Mouse (Mus musculus) cerebellum, adult 9-10 months (tissue): Measurements from ENCODE around the gene Dtd1.

Experiments used
- DNase-seq: peaks from one replicate; pipeline ENCODE4 v3.0.0; 2022

The Dtd1 gene

GRCm38 (mm10) chr2:144599831-144600687 is at the start of gene Dtd1:
Dtd1 (plus strand) TSS chr2:144599897.
- DNase-seq = peak; percentile 94

DNA sequence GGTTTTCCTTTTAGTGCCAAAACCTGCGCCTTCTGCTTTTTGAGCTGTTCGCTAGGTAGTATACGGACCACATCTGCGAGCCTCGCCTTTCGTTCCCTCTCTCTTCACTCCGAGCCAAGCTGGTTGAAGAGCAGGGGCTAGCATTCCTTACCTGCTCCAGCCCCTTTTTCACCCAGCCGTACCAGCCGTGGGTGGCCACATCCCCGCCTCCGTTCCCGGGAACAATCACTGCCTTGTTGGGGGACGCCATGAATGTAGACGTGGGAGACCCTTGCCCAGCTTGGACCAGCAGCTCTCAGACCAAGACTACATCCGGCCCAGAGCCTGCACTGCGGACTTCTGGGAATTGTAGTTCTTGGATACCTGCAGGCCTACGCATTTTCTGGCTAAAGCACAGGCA is 49.2 kb upstream of the Dtd1 start, which contains the start of gene Rbbp9:
Rbbp9 (minus strand) TSS at position 341 of the 400 bp plus-strand sequence.
- peak; percentile 75 for DNase-seq

DNA sequence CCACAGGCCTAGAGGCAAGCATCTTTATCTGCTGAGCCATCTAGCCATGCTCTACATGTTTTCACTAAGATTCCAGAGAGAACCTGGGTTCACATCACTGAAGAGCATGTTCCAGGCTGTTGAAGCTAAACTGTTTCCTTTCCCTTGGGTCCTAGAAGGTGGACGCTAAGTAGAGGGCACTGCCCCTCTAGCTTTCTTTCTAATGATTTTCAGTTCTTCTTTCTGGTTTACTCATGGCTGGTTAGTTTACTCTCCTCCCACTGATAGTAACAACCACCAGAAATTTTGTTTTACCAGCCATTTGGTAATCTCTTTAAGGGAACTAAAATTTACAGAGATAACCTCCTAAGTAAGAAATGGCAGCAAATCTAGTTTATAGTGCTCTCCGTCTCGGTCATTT is 45.8 kb upstream of the Dtd1 start:
- no peak for DNase-seq

DNA sequence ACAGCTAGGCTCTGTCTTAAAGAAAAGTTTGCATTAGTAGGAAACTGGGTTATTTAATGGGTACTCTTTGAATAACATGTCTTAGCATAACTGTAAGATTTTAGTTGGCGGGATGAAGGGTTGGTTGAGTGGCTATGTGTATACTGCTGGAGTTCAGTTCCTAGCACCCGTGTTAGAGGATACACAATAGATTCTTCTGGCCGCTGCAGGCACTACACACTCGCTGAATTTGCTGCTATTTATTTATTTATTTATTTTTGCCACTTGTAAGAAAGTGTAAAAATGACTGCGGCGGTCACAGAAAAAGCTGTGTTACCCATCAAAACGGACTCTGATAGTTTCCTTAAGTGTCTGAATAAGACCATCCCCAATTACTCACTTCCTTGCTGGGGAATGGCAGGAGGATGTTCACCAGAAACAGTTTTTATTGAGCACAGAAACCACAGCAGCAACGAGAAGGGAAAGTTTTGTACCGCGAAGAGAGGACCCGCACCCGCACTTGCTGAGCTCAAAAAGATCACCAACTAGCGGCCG is 44.3 kb upstream of the Dtd1 start:
- DNase-seq = peak; percentile 26

- peak; percentile 97 for DNase-seq
Measured at GRCm38 (mm10) chr2:144555820-144556552, 43.7 kb upstream of the Dtd1 start, which contains the start of gene Sec23b. Sec23b (plus strand) TSS chr2:144556229.

DNA sequence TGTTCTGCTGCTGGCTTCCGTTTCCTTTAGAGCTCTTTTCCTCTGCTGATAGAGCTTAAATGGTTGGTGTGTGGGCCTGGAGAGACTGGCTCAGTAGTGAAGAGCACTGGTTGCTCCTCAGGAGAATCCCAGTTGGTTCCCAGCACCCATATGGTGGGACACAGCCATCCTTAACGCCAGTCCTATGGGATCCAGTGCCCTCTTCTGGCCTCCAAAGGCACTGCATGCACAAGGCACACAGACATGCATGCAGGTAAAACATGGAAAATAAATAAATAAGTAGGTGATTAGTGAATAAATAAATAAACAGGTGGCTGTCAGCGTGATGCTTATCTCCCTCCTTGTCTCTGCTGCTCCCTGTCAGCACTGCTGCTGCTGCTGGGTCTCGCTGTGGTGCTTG is 11.0 kb upstream of the Dtd1 start:
- no peak for DNase-seq

GRCm38 (mm10) chr2:144593036-144593435 is 6.7 kb upstream of the Dtd1 start:
- peak; percentile 38 for DNase-seq

GRCm38 (mm10) chr2:144593951-144594651 is 5.6 kb upstream of the Dtd1 start, which contains the start of gene Smim26:
Smim26 (plus strand) TSS chr2:144594054.
- DNase-seq = peak; percentile 82

- DNase-seq = no peak
Measured at GRCm38 (mm10) chr2:144598006-144598405, 1.7 kb upstream of the Dtd1 start.

DNA sequence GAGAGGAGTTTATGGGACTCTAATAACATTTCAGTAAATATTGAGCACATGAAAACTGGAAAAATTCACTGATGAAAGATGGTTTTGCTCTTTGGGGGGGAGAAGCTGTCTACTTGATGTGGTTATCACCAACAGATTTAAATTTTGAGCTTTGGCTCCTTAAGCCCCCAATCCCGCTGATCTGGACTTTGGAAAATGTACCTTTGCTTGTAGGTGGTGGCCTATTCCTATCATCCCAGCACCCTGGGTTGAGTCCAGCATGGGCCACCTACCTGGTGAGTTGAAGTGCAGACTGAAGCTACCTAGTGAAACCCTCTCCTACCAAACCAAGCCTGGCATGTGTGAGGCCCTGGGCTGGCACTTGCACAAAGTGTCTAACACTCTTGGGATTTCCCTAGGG is 1.9 kb downstream of the Dtd1 start:
- DNase-seq = no peak

DNA sequence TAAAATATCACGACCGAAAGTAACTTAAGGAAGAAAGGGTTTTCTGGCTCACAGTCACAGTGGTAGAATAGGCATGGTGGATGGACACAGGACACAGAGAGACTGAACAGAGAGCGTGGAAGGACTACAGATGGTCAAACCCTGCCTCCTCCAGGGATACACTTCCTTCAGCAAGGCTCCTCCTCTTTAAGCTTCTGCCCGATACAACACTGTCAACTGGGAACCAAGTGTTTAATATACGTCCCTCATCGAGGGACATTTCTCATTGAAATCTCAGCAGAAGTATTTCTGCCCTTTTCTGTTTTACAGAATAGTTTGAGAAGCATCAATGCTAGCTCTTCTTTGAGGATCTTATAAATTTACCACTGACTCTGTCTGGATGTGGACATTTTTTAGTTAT is 14.3 kb downstream of the Dtd1 start:
- DNase-seq = no peak

DNA sequence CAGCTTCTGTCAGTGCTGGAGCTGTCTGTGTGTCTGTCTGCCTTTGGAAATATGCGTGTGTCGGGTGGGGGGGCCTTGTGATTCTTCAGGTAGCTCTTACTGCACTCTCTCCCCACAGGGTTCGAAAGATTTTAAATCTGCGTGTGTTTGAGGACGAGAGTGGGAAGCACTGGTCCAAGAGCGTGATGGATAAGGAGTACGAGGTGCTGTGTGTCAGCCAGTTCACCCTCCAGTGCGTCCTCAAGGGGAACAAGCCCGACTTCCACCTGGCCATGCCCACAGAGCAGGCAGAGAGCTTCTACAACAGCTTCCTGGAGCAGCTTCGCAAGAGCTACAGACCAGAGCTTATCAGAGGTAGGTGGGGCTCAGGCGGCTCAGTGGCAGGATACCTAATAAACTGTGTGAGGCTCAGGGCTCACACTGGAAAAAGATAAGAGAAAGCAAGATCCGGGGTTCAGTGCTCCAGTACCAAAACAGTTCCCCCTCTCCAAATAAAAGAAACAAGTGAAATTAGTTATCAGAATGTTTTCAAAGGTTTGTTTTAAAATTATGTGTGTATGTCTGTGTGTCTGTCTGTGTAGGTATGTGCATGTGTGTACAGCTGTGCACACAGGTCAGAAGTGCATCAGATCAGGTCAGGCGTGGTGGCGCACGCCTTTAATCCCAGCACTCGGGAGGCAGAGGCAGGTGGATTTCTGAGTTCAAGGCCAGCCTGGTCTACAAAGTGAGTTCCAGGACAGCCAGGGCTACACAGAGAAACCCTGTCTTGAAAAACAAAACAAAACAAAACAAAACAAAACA is 17.6 kb downstream of the Dtd1 start:
- no peak for DNase-seq

GRCm38 (mm10) chr2:144621491-144621890 is 21.8 kb downstream of the Dtd1 start:
- DNase-seq = peak; percentile 56

GRCm38 (mm10) chr2:144633551-144633950 is 33.9 kb downstream of the Dtd1 start:
- DNase-seq = no peak

DNA sequence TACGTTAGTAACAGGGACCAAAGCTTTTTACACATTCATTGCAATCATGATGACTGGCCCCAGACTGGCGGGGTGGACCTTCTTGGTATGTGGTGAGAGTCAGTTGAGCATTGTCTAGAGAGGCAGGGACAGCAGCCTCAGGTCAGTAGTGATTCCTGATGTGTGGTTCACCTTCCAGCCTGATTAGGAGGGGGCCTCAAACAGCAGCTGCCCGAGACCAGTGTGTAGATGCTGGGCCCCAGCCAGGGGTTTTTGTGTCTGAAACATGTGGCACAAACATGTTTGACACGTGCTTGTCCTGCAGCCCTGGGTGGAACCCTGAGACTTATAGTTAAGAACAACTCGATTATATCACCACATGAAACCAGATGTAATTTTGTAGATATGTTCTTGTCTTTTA is 34.5 kb downstream of the Dtd1 start:
- no peak for DNase-seq

- DNase-seq = no peak
Measured at GRCm38 (mm10) chr2:144634729-144635128, 35.0 kb downstream of the Dtd1 start.

- peak; percentile 71 for DNase-seq
Measured at GRCm38 (mm10) chr2:144635644-144636320, 36.1 kb downstream of the Dtd1 start.

DNA sequence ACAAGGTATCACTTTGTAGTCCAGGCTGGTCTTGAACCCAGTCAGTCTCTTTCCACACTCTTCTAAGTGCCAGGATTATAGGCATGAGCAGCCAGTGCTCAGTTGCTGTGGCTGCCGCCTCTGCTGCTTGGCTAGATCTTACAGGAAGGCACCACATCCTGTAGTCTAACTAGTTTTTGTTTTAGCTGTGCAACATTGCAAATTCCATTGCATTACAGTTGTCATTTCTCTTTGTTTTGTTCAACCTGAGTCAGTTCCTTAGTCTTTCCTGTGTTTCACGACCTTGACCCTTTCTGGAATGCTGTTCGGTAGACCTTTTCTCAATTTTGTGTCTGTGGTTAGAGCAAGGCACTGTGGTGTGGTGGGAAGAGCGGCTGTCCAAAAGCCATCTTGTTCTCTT is 37.5 kb downstream of the Dtd1 start:
- no peak for DNase-seq

GRCm38 (mm10) chr2:144637671-144638395 is 38.1 kb downstream of the Dtd1 start:
- DNase-seq = no peak

GRCm38 (mm10) chr2:144638719-144639118 is 39.0 kb downstream of the Dtd1 start:
- peak; percentile 31 for DNase-seq

DNA sequence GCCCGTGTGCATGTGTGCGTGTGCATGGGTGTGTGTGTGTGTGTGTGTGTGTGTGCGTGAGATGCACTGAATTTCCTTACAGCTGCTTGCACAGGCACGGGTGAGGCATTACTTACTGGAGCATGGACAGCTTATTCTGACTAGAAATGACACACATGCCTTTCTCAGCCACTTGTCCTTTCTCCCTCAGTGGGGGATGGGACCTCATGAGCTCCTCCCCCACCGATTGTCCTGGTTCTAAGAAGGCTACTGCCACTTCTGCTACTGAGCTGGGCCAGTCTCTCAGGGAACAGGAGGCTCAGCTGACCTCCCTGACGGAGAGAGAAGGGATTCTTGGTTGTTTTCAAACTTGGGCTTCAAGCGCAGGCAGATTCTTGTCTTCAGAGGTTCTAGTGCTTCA is 40.4 kb downstream of the Dtd1 start:
- no peak for DNase-seq
